In genomic region chr2:133525621-133526181, GRCm38 (mm10) we compare ENCODE assay signal across 18 mouse cellular contexts. TPM values are rescaled to one million over a fixed set of nuclear protein-coding genes. Genes with fewer than 3 reads are reported as not detected.
DNase-seq lines count a peak whose midpoint lies in the region; ATAC-seq lines count a peak whose summit lies in the region.
"Had no signal": no experiment of that assay in that cellular context is flagged by ENCODE, and none has a peak within 500 bp of the region (broad histone marks: within the 10 kb centered on the region; RNA-seq: fewer than 3 reads in every experiment).

No protein-coding gene starts in this region.

- no peaks in the 10 kb centered on the region for H3K9me3 ChIP-seq in heart, embryonic 10.5 days
- H3K9me3 ChIP-seq in heart, embryonic 11.5 days (replicated peaks; ENCODE audit: control insufficient read depth, low read length): no peaks in the 10 kb centered on the region
- no peaks in the 10 kb centered on the region for H3K9me3 ChIP-seq in kidney, embryonic 14.5 days (ENCODE audit: control insufficient read depth, low read length)
- H3K9me3 ChIP-seq: embryonic facial prominence, embryonic 13.5 days; heart, embryonic 13.5 days; hindbrain, embryonic 10.5 days; liver, embryonic 12.5 days; neural tube, embryonic 13.5 days had no signal

- no peaks in the 10 kb centered on the region for H3K27me3 ChIP-seq in heart, embryonic 10.5 days (ENCODE audit: insufficient read depth, poor library complexity, severe bottlenecking)
- H3K27me3 ChIP-seq in heart, embryonic 11.5 days (ENCODE audit: control insufficient read depth, insufficient read depth, low read length): no peaks in the 10 kb centered on the region
- H3K27me3 ChIP-seq in kidney, embryonic 14.5 days (ENCODE audit: control insufficient read depth, insufficient read depth, low read length): no peaks in the 10 kb centered on the region
- H3K27me3 ChIP-seq: embryonic facial prominence, embryonic 13.5 days; heart, embryonic 13.5 days; liver, embryonic 12.5 days; neural tube, embryonic 13.5 days had no signal

- no peak for DNase-seq in heart, embryonic 10.5 days (ENCODE audit: low spot score)
- peak; percentile 3 for DNase-seq in right cerebral cortex, adult 18-20 months
- DNase-seq in right cerebral cortex, postnatal 25 days: no peak
- peak; percentile 6 for DNase-seq in retina, postnatal 1 day
- DNase-seq in cerebellum, adult 8-10 months: no peak
- DNase-seq: adrenal gland, postnatal 10 days; cerebellum, adult 9-11 months; gastrocnemius, postnatal 36 days had no signal

- peak overlapping the region; percentile 38; the same call in 1 of the 2 replicates for H3K27ac ChIP-seq in heart, embryonic 10.5 days
- no peak overlapping the region for H3K27ac ChIP-seq in heart, embryonic 11.5 days (ENCODE audit: low read depth, low read length)
- H3K27ac ChIP-seq in kidney, embryonic 14.5 days (ENCODE audit: low read depth, low read length): no peak overlapping the region
- H3K27ac ChIP-seq: embryonic facial prominence, embryonic 13.5 days; heart, embryonic 13.5 days; hindbrain, embryonic 10.5 days; liver, embryonic 12.5 days; neural tube, embryonic 13.5 days had no signal

- H3K4me3 ChIP-seq in heart, embryonic 10.5 days: no peak overlapping the region
- no peak overlapping the region for H3K4me3 ChIP-seq in heart, embryonic 11.5 days (ENCODE audit: low read depth, low read length)
- no peak overlapping the region for H3K4me3 ChIP-seq in kidney, embryonic 14.5 days (ENCODE audit: low read length)
- H3K4me3 ChIP-seq: embryonic facial prominence, embryonic 13.5 days; heart, embryonic 13.5 days; hindbrain, embryonic 10.5 days; liver, embryonic 12.5 days; neural tube, embryonic 13.5 days had no signal

- no peak overlapping the region for H3K4me2 ChIP-seq in heart, embryonic 11.5 days
- H3K4me2 ChIP-seq in kidney, embryonic 14.5 days (replicated peaks; ENCODE audit: low read depth, low read length): no peak overlapping the region
- H3K4me2 ChIP-seq: embryonic facial prominence, embryonic 13.5 days; heart, embryonic 13.5 days; liver, embryonic 12.5 days; neural tube, embryonic 13.5 days had no signal

- peaks cover 9% of the 10 kb centered on the region for H3K4me1 ChIP-seq in heart, embryonic 10.5 days
- H3K4me1 ChIP-seq in heart, embryonic 11.5 days (ENCODE audit: control insufficient read depth, insufficient read depth, low read length): no peaks in the 10 kb centered on the region
- 0 out of 2 replicates have a peak, but pooled peaks cover 4% of the 10 kb centered on the region for H3K4me1 ChIP-seq in kidney, embryonic 14.5 days (ENCODE audit: control insufficient read depth, insufficient read depth, low read length)
- H3K4me1 ChIP-seq: hindbrain, embryonic 10.5 days; liver, embryonic 12.5 days; neural tube, embryonic 13.5 days had no signal

- no peaks in the 10 kb centered on the region for H3K36me3 ChIP-seq in heart, embryonic 10.5 days
- H3K36me3 ChIP-seq in heart, embryonic 11.5 days (ENCODE audit: control insufficient read depth, insufficient read depth, low read length): no peaks in the 10 kb centered on the region
- no peaks in the 10 kb centered on the region for H3K36me3 ChIP-seq in kidney, embryonic 14.5 days (ENCODE audit: control insufficient read depth, insufficient read depth, low read length)
- H3K36me3 ChIP-seq: embryonic facial prominence, embryonic 13.5 days; G1E; heart, embryonic 13.5 days; hindbrain, embryonic 10.5 days; liver, embryonic 12.5 days; neural tube, embryonic 13.5 days had no signal

- no peak for ATAC-seq in heart, embryonic 11.5 days (replicated peaks; ENCODE audit: insufficient number of reproducible peaks, low FRiP score, low TSS enrichment)
- 0 out of 2 replicates have a peak, but pooled peaks have one; percentile 39 for ATAC-seq in kidney, embryonic 14.5 days (ENCODE audit: low FRiP score, low TSS enrichment)
- ATAC-seq in activated CD4-positive, CD25-positive, alpha-beta regulatory T cell, adult 4 months: no peak
- ATAC-seq: inflammation-experienced regulatory T-cells, adult 6 months; liver, embryonic 12.5 days had no signal

- no peak overlapping the region for H3K9ac ChIP-seq in heart, embryonic 11.5 days (ENCODE audit: low read depth, low read length)
- H3K9ac ChIP-seq in kidney, embryonic 14.5 days (ENCODE audit: low read depth, low read length): no peak overlapping the region
- H3K9ac ChIP-seq: embryonic facial prominence, embryonic 13.5 days; heart, embryonic 13.5 days; liver, embryonic 12.5 days; neural tube, embryonic 13.5 days had no signal

- WGBS in heart, embryonic 10.5 days: 58% methylated on average over 4 of the region's 4 CpGs
- 60% methylated on average over 4 of the region's 4 CpGs for WGBS in heart, embryonic 11.5 days (ENCODE audit: insufficient replicate concordance)
- WGBS in kidney, embryonic 14.5 days: 47% methylated on average over 4 of the region's 4 CpGs

RNA-seq across cellular contexts. Expression of gene Bmp2, which starts 26.3 kb away (rescaled TPM):
- 23.5 and 24.5 TPM in 2 replicates for polyA plus RNA-seq in heart, embryonic 10.5 days (2016; fragmentation: Nextera tagmentation; extraction: Ambion mirVana)
- 14.5 and 18.9 TPM in 2 replicates for polyA plus RNA-seq in heart, embryonic 11.5 days (2014; fragmentation: Nextera tagmentation; extraction: Ambion mirVana)
- polyA plus RNA-seq in kidney, embryonic 14.5 days (2014; fragmentation: Nextera tagmentation; extraction: Ambion mirVana): 8.1 and 12.6 TPM in 2 replicates
- not detected for polyA plus RNA-seq in activated CD4-positive, CD25-positive, alpha-beta regulatory T cell, adult 4 months (2017; shearing (Covaris generic))
- polyA plus RNA-seq: G1E; inflammation-experienced regulatory T-cells, adult 6 months had no signal

Comparison
In these comparisons a context has a peak if more than half of its experiments do, and no peak if none do; other contexts are left out.
1. DNase-seq: peak in right cerebral cortex, adult 18-20 months (single experiment) and retina, postnatal 1 day (single experiment); none in heart, embryonic 10.5 days (single experiment), right cerebral cortex, postnatal 25 days (single experiment) and cerebellum, adult 8-10 months (single experiment).